Mouse (Mus musculus) left cerebral cortex, postnatal 10 days (tissue): ENCODE measurements around the gene Lamc2. TPM values are rescaled to one million over a fixed set of nuclear protein-coding genes. Genes with fewer than 3 reads are reported as not detected.
"Not testable (repeated sequence)": the region's sequence is repeated elsewhere in the genome, so short reads cannot be mapped to it uniquely, and the experiment has no call there.

Source experiments
- DNase-seq, 2 experiments: peaks; one replicate each; pipeline ENCODE4 v3.0.0; 2021 to 2022; ENCODE audit warnings: low spot score in 2 of 2, mixed read lengths in 1 of 2; ENCODE audit errors: extremely low spot score in 1 of 2
- intact Hi-C: fragments of 180-260 bp; cut with DNase I; formaldehyde crosslinking; loops from one replicate; pipeline ENCODE4 v1.15.1; 2025
- total RNA-seq, 2 experiments: library from RNA; stranded (reverse); gene quantifications; 2 replicates each; pipeline ENCODE4 v1.2.3; 2021

The Lamc2 gene
- total RNA-seq, 2 experiments from 2014 or later: 4.5 to 5.4 TPM

GRCm38 (mm10) chr1:153084191-153084590 lies 102.1 kb downstream of the Lamc2 start:
- intact Hi-C loops: no loop called here
- no peak for DNase-seq

GRCm38 (mm10) chr1:153083233-153083632 lies 103.0 kb downstream of the Lamc2 start:
- DNase-seq, intact Hi-C loops: not testable (repeated sequence)

DNA sequence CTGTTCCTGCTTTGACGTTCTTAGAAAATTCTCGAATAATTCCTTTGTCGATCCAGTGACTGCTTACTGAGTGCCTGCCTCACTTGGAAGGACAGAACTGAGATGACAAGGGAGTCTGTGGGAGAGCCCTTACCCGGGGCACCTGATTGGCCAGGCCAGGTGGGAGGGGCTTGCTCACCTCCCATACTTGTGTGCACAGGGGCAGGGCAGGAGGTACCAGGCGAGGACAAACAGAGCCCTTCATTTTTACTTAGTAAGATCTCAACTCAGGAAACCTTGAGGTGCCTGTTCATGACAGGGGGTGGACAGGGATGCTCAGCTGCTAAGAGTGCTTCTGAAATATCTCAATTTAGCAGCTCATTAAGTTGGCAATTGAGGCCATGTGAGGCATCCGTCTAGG lies 110.3 kb downstream of the Lamc2 start:
- intact Hi-C loops: no loop called here
- DNase-seq: no peak

DNA sequence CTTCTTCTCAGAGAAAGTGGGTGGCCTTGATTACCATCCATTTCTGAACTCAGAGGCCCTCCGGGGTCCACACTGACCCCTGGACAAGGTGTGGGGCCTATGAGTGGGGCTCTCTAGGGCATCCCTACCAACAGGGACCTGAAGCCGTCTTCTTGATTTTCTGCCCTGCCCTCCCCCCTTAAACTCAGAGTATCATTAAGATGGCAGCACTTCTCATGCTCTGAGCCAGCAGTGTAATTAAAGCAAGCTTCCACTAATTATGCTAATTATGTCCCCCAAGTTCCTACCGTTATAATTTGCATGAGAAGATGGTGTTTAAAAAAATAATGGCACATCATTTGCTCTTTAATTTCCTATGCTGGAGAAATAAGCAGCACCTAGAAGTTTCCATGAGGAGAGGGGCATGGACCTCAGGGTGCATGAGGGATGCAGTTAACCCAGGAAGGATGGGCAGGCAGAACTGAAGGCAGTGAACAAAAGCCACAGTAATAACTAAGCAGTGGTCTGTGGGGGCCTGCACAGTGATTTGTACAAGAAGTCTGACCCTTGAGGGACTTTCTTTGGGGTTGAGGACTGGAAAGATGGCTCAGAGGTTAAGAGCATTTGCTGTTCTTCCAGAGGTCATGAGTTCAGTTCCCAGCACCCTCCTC lies 111.0 kb downstream of the Lamc2 start:
- no peak for DNase-seq
- intact Hi-C loops: no loop called here

DNA sequence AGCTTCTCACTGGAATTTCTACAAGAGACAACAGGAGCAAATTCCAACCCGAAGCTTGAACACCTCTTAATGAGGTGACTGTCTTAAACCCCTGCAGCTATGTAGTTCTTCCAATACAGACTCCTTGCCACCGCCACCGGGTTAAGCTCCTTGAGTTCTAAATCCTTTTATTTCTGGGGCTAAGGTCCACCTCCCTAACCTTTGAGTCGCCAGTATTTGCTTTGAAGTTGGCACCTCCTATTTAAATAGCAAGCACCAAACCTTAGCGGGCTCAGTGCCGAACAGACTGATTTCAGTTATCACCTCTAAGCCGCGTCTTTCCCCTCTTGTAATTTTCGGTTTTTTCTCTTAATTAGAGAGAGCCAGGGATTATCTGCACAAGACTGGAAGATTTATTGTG lies 112.8 kb downstream of the Lamc2 start:
- intact Hi-C loops: no loop called here
- no peak for DNase-seq

Other genes starting within 250 kb of the Lamc2 start
- gene Nmnat2, start 231.5 kb downstream of the Lamc2 start, total RNA-seq: 100 to 1,000 TPM; 136 to 140 TPM
- 10 to 100 TPM; 42.6 to 44.3 TPM for gene Lamc1, start 146.3 kb upstream of the Lamc2 start, total RNA-seq
- gene Shcbp1l, start 238.7 kb upstream of the Lamc2 start, total RNA-seq: 1 to 10 TPM; 2.7 to 3.2 TPM